Mouse (Mus musculus): ENCODE data around the gene Cltc. TPM values are rescaled to one million over a fixed set of nuclear protein-coding genes. Genes with fewer than 3 reads are reported as not detected.

The Cltc gene
- polyA plus RNA-seq, 1 experiment from 2014 or later, result 103 TPM

GRCm38 (mm10) chr11:86701151-86701550, 56.2 kb downstream of the Cltc start:
- no peak for ATAC-seq (replicated peaks; ENCODE audit: insufficient number of reproducible peaks, insufficient read depth, low FRiP score, low read depth)
- H3K9ac ChIP-seq, result no peak overlapping the region
- H3K27ac ChIP-seq, result no peak overlapping the region
- H3K4me3 ChIP-seq, result no peak overlapping the region
- no peaks in the 10 kb centered on the region for H3K4me1 ChIP-seq (replicated peaks)
- H3K9me3 ChIP-seq (replicated peaks), result no peaks in the 10 kb centered on the region
- WGBS, result 88% methylated on average over 4 of the region's 4 CpGs
- H3K27me3 ChIP-seq, result no peaks in the 10 kb centered on the region
- H3K4me2 ChIP-seq, result no peak overlapping the region
- peaks cover 92% of the 10 kb centered on the region for H3K36me3 ChIP-seq

GRCm38 (mm10) chr11:86695461-86695860, 61.9 kb downstream of the Cltc start:
- Histone ChIP-seq H3K9me3 (replicated peaks) (no peaks in the 10 kb centered on the region), H3K27ac (no peak overlapping the region), H3K9ac (no peak overlapping the region), H3K4me3 (no peak overlapping the region), H3K36me3 (peaks cover 84% of the 10 kb centered on the region), H3K4me1 (replicated peaks) (no peaks in the 10 kb centered on the region), H3K4me2 (no peak overlapping the region), H3K27me3 (no peaks in the 10 kb centered on the region)
- ATAC-seq (replicated peaks; ENCODE audit: insufficient number of reproducible peaks, insufficient read depth, low FRiP score, low read depth), result no peak
- WGBS, result 74% methylated on average over 4 of the region's 4 CpGs

GRCm38 (mm10) chr11:86692546-86692945, 64.8 kb downstream of the Cltc start:
- Histone ChIP-seq H3K27ac (no peak overlapping the region), H3K4me2 (no peak overlapping the region), H3K4me1 (replicated peaks) (no peaks in the 10 kb centered on the region), H3K27me3 (no peaks in the 10 kb centered on the region), H3K9ac (no peak overlapping the region), H3K36me3 (peaks cover 77% of the 10 kb centered on the region), H3K4me3 (no peak overlapping the region), H3K9me3 (replicated peaks) (no peaks in the 10 kb centered on the region)
- 91% methylated on average over 2 of the region's 2 CpGs for WGBS
- ATAC-seq (replicated peaks; ENCODE audit: insufficient number of reproducible peaks, insufficient read depth, low FRiP score, low read depth), result no peak

- no peaks in the 10 kb centered on the region for H3K27me3 ChIP-seq
- WGBS, result 87% methylated on average over 2 of the region's 2 CpGs
- ATAC-seq (replicated peaks; ENCODE audit: insufficient number of reproducible peaks, insufficient read depth, low FRiP score, low read depth), result no peak
- peaks cover 71% of the 10 kb centered on the region for H3K36me3 ChIP-seq
- peaks cover 2% of the 10 kb centered on the region; the same call in 1 of the 2 replicates for H3K4me1 ChIP-seq (replicated peaks)
- H3K9me3 ChIP-seq (replicated peaks), result no peaks in the 10 kb centered on the region
- no peak overlapping the region for H3K9ac ChIP-seq
- H3K27ac ChIP-seq, result no peak overlapping the region
- H3K4me2 ChIP-seq, result no peak overlapping the region
- no peak overlapping the region for H3K4me3 ChIP-seq
Measured at GRCm38 (mm10) chr11:86691956-86692355, 65.4 kb downstream of the Cltc start.

GRCm38 (mm10) chr11:86691482-86691881, 65.9 kb downstream of the Cltc start:
- 90% methylated on average over 3 of the region's 3 CpGs for WGBS
- H3K36me3 ChIP-seq, result peaks cover 67% of the 10 kb centered on the region
- no peak overlapping the region for H3K9ac ChIP-seq
- no peaks in the 10 kb centered on the region for H3K9me3 ChIP-seq (replicated peaks)
- H3K4me2 ChIP-seq, result no peak overlapping the region
- H3K27ac ChIP-seq, result no peak overlapping the region
- H3K27me3 ChIP-seq, result no peaks in the 10 kb centered on the region
- peaks cover 2% of the 10 kb centered on the region; the same call in 1 of the 2 replicates for H3K4me1 ChIP-seq (replicated peaks)
- no peak for ATAC-seq (replicated peaks; ENCODE audit: insufficient number of reproducible peaks, insufficient read depth, low FRiP score, low read depth)
- no peak overlapping the region for H3K4me3 ChIP-seq

- no peak overlapping the region for H3K4me2 ChIP-seq
- H3K9ac ChIP-seq, result no peak overlapping the region
- 92% methylated on average over 3 of the region's 3 CpGs for WGBS
- ATAC-seq (replicated peaks; ENCODE audit: insufficient number of reproducible peaks, insufficient read depth, low FRiP score, low read depth), result no peak
- no peaks in the 10 kb centered on the region for H3K27me3 ChIP-seq
- no peak overlapping the region for H3K27ac ChIP-seq
- H3K36me3 ChIP-seq, result peaks cover 59% of the 10 kb centered on the region
- H3K4me1 ChIP-seq (replicated peaks), result peaks cover 3% of the 10 kb centered on the region
- H3K9me3 ChIP-seq (replicated peaks), result no peaks in the 10 kb centered on the region
- H3K4me3 ChIP-seq, result no peak overlapping the region
Measured at GRCm38 (mm10) chr11:86690383-86690782, 67.0 kb downstream of the Cltc start.

GRCm38 (mm10) chr11:86685366-86685765, 72.0 kb downstream of the Cltc start:
- no peak overlapping the region for H3K9ac ChIP-seq
- H3K27ac ChIP-seq, result no peak overlapping the region
- peaks cover 24% of the 10 kb centered on the region for H3K4me1 ChIP-seq (replicated peaks)
- no peak for ATAC-seq (replicated peaks; ENCODE audit: insufficient number of reproducible peaks, insufficient read depth, low FRiP score, low read depth)
- no peaks in the 10 kb centered on the region for H3K9me3 ChIP-seq (replicated peaks)
- H3K4me3 ChIP-seq, result 0 out of 2 replicates have a peak overlapping the region, but pooled peaks have one; percentile 67
- H3K27me3 ChIP-seq, result no peaks in the 10 kb centered on the region
- peaks cover 19% of the 10 kb centered on the region for H3K36me3 ChIP-seq
- H3K4me2 ChIP-seq, result peak overlapping the region; percentile 76
- 97% methylated on average over 1 of the region's 1 CpGs for WGBS

- ATAC-seq (replicated peaks; ENCODE audit: insufficient number of reproducible peaks, insufficient read depth, low FRiP score, low read depth), result no peak
- 7% methylated on average over 20 of the region's 20 CpGs for WGBS
- Histone ChIP-seq H3K36me3 (peaks cover 9% of the 10 kb centered on the region), H3K9ac (peak overlapping the region; percentile 80), H3K4me2 (peak overlapping the region; percentile 76), H3K9me3 (replicated peaks) (no peaks in the 10 kb centered on the region), H3K4me3 (peak overlapping the region; percentile 67), H3K27me3 (no peaks in the 10 kb centered on the region), H3K4me1 (replicated peaks) (peaks cover 24% of the 10 kb centered on the region), H3K27ac (peak overlapping the region; percentile 91)
Measured at GRCm38 (mm10) chr11:86684126-86685012, 73.0 kb downstream of the Cltc start.

GRCm38 (mm10) chr11:86683395-86684125, 73.8 kb downstream of the Cltc start, which contains the start of the genes Vmp1 and Ptrh2:
Vmp1 (minus strand) TSS chr11:86683836.
Ptrh2 (plus strand) TSS chr11:86683985.
- H3K4me1 ChIP-seq (replicated peaks), result peaks cover 24% of the 10 kb centered on the region
- peak; percentile 90 for ATAC-seq (replicated peaks; ENCODE audit: insufficient number of reproducible peaks, insufficient read depth, low FRiP score, low read depth)
- H3K4me3 ChIP-seq, result peak within 1 kb of the TSS; percentile 67
- H3K9ac ChIP-seq, result peak within 1 kb of the TSS; percentile 80
- no peaks in the 10 kb centered on the region for H3K27me3 ChIP-seq
- under 1% methylated on average over 56 of the region's 56 CpGs for WGBS
- H3K27ac ChIP-seq, result peak within 1 kb of the TSS; percentile 91
- peaks cover 2% of the 10 kb centered on the region; the same call in 1 of the 2 replicates for H3K36me3 ChIP-seq
- H3K9me3 ChIP-seq (replicated peaks), result no peaks in the 10 kb centered on the region
- H3K4me2 ChIP-seq, result peak within 1 kb of the TSS; percentile 76

GRCm38 (mm10) chr11:86682861-86683260, 74.5 kb downstream of the Cltc start:
- Histone ChIP-seq H3K4me2 (peak overlapping the region; percentile 76), H3K27ac (peak overlapping the region; percentile 91; the same call in 1 of the 2 replicates), H3K9me3 (replicated peaks) (no peaks in the 10 kb centered on the region), H3K4me1 (replicated peaks) (peaks cover 24% of the 10 kb centered on the region), H3K27me3 (no peaks in the 10 kb centered on the region), H3K36me3 (no peaks in the 10 kb centered on the region; the same call in 1 of the 2 replicates), H3K4me3 (peak overlapping the region; percentile 67), H3K9ac (peak overlapping the region; percentile 80)
- ATAC-seq (replicated peaks; ENCODE audit: insufficient number of reproducible peaks, insufficient read depth, low FRiP score, low read depth), result no peak
- WGBS, result 30% methylated on average over 7 of the region's 7 CpGs

GRCm38 (mm10) chr11:86681423-86681822, 75.9 kb downstream of the Cltc start:
- H3K36me3 ChIP-seq, result no peaks in the 10 kb centered on the region
- H3K9ac ChIP-seq, result no peak overlapping the region
- peaks cover 22% of the 10 kb centered on the region for H3K4me1 ChIP-seq (replicated peaks)
- no peak overlapping the region for H3K27ac ChIP-seq
- no peak overlapping the region for H3K4me2 ChIP-seq
- H3K9me3 ChIP-seq (replicated peaks), result no peaks in the 10 kb centered on the region
- WGBS, result 63% methylated on average over 3 of the region's 3 CpGs
- H3K4me3 ChIP-seq, result no peak overlapping the region
- H3K27me3 ChIP-seq, result no peaks in the 10 kb centered on the region
- ATAC-seq (replicated peaks; ENCODE audit: insufficient number of reproducible peaks, insufficient read depth, low FRiP score, low read depth), result no peak

All from heart, embryonic 15.5 days (tissue).